Mouse (Mus musculus): ENCODE data around the gene Ddx23. TPM values are rescaled to one million over a fixed set of nuclear protein-coding genes. Genes with fewer than 3 reads are reported as not detected.

The Ddx23 gene
- polyA plus RNA-seq, 1 experiment from 2014 or later: 10.2 TPM

- H3K27ac ChIP-seq (replicated peaks): no peak overlapping the region
- H3K4me1 ChIP-seq (replicated peaks): no peaks in the 10 kb centered on the region
- H3K36me3 ChIP-seq (replicated peaks): peaks cover 67% of the 10 kb centered on the region
- WGBS (ENCODE audit: insufficient replicate concordance): 82% methylated on average over 24 of the region's 24 CpGs
- no peak overlapping the region for H3K4me3 ChIP-seq (replicated peaks)
- no peak for ATAC-seq (ENCODE audit: insufficient read depth)
- no peak overlapping the region for H3K9ac ChIP-seq
- H3K4me2 ChIP-seq: no peak overlapping the region
- H3K27me3 ChIP-seq: peaks cover 8% of the 10 kb centered on the region
- no peaks in the 10 kb centered on the region for H3K9me3 ChIP-seq (replicated peaks)
These were observed 17.4 kb downstream of the Ddx23 start for GRCm38 (mm10) chr15:98645057-98646026.

- Histone ChIP-seq H3K36me3 (replicated peaks) (peaks cover 58% of the 10 kb centered on the region), H3K27me3 (peaks cover 17% of the 10 kb centered on the region), H3K4me3 (replicated peaks) (no peak overlapping the region), H3K27ac (replicated peaks) (no peak overlapping the region), H3K4me2 (no peak overlapping the region), H3K9me3 (replicated peaks) (no peaks in the 10 kb centered on the region), H3K4me1 (replicated peaks) (no peaks in the 10 kb centered on the region), H3K9ac (no peak overlapping the region)
- 85% methylated on average over 12 of the region's 12 CpGs for WGBS (ENCODE audit: insufficient replicate concordance)
- ATAC-seq (ENCODE audit: insufficient read depth): no peak
These were observed 18.3 kb downstream of the Ddx23 start for GRCm38 (mm10) chr15:98644406-98644805.

GRCm38 (mm10) chr15:98640157-98640556 is 22.5 kb downstream of the Ddx23 start:
- Histone ChIP-seq H3K9me3 (replicated peaks) (no peaks in the 10 kb centered on the region), H3K27ac (replicated peaks) (no peak overlapping the region), H3K36me3 (replicated peaks) (peaks cover 15% of the 10 kb centered on the region), H3K4me2 (no peak overlapping the region), H3K9ac (no peak overlapping the region), H3K4me3 (replicated peaks) (no peak overlapping the region), H3K4me1 (replicated peaks) (peaks cover 3% of the 10 kb centered on the region), H3K27me3 (peaks cover 58% of the 10 kb centered on the region)
- ATAC-seq (ENCODE audit: insufficient read depth): no peak
- WGBS (ENCODE audit: insufficient replicate concordance): 25% methylated on average over 8 of the region's 8 CpGs

DNA sequence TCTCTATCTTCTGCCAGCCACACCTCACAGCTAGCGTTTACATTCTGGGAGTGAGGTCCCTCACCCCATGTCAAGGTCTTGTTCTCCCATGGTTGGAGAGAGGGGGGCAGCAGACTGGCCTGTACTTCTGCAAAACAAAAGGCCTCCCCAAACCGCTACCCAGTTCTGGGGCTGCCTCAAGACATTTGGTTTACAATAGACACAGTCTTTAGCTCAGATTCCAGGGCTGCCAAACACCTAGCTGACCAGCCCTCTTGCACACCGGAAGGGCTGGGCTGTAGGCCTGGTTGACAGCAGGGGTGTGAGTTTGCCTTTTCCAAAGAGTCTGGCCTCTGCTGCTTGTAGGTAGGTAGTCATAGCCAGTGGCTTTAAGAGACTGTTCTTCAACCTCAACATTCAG is 25.5 kb downstream of the Ddx23 start:
- WGBS (ENCODE audit: insufficient replicate concordance): 41% methylated on average over 3 of the region's 3 CpGs
- Histone ChIP-seq H3K27ac (replicated peaks) (no peak overlapping the region), H3K9me3 (replicated peaks) (no peaks in the 10 kb centered on the region), H3K36me3 (replicated peaks) (no peaks in the 10 kb centered on the region), H3K27me3 (peaks cover 88% of the 10 kb centered on the region), H3K4me2 (no peak overlapping the region), H3K9ac (no peak overlapping the region), H3K4me1 (replicated peaks) (peaks cover 18% of the 10 kb centered on the region), H3K4me3 (replicated peaks) (no peak overlapping the region)
- no peak for ATAC-seq (ENCODE audit: insufficient read depth)

- peaks cover 94% of the 10 kb centered on the region for H3K27me3 ChIP-seq
- H3K4me3 ChIP-seq (replicated peaks): no peak overlapping the region
- H3K4me1 ChIP-seq (replicated peaks): peaks cover 25% of the 10 kb centered on the region
- ATAC-seq (ENCODE audit: insufficient read depth): no peak
- H3K27ac ChIP-seq (replicated peaks): no peak overlapping the region
- no peaks in the 10 kb centered on the region for H3K9me3 ChIP-seq (replicated peaks)
- no peaks in the 10 kb centered on the region for H3K36me3 ChIP-seq (replicated peaks)
- no peak overlapping the region for H3K9ac ChIP-seq
- 40% methylated on average over 5 of the region's 5 CpGs for WGBS (ENCODE audit: insufficient replicate concordance)
- no peak overlapping the region for H3K4me2 ChIP-seq
These were observed 26.2 kb downstream of the Ddx23 start for GRCm38 (mm10) chr15:98636517-98636916.

DNA sequence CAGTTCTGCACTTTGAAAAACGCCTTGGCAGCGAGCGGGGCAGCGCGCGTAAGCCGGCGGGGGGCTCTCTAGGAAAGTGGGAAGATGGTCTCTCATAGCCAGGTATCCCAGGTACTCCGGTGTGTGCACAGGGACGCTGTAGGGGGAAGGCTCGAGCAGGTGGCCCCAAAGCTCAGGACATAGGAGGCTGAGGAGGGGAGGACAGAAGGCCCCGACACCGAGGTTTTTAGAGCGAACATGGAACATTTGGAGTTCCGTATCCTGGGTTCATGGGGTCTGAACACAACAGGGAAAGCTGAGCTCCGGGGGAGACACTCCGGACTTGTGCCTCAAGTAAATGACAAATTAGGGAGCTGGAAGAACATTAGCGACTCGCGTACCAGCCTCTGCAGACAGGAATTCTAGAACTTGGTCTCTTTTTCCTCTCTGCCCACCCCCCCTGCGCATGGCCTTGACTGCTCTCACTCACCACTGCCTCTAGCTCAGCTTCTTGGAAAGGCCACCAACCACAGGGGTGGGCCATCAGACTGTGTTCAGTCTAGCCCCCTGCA is 27.3 kb downstream of the Ddx23 start:
- Histone ChIP-seq H3K36me3 (replicated peaks) (no peaks in the 10 kb centered on the region), H3K9me3 (replicated peaks) (no peaks in the 10 kb centered on the region), H3K27ac (replicated peaks) (no peak overlapping the region), H3K4me1 (replicated peaks) (peaks cover 26% of the 10 kb centered on the region), H3K4me3 (replicated peaks) (peak overlapping the region; percentile 61), H3K9ac (no peak overlapping the region), H3K4me2 (peak overlapping the region; percentile 87), H3K27me3 (peaks cover 98% of the 10 kb centered on the region)
- ATAC-seq (ENCODE audit: insufficient read depth): no peak
- WGBS (ENCODE audit: insufficient replicate concordance): 4% methylated on average over 21 of the region's 21 CpGs

- H3K27me3 ChIP-seq: peaks cover 98% of the 10 kb centered on the region
- ATAC-seq (ENCODE audit: insufficient read depth): no peak
- no peaks in the 10 kb centered on the region for H3K36me3 ChIP-seq (replicated peaks)
- H3K4me2 ChIP-seq: peak overlapping the region; percentile 87
- peak overlapping the region; percentile 61 for H3K4me3 ChIP-seq (replicated peaks)
- H3K4me1 ChIP-seq (replicated peaks): peaks cover 26% of the 10 kb centered on the region
- H3K9ac ChIP-seq: no peak overlapping the region
- no peak overlapping the region for H3K27ac ChIP-seq (replicated peaks)
- H3K9me3 ChIP-seq (replicated peaks): no peaks in the 10 kb centered on the region
- 1% methylated on average over 59 of the region's 65 CpGs for WGBS (ENCODE audit: insufficient replicate concordance)
These were observed 28.1 kb downstream of the Ddx23 start for GRCm38 (mm10) chr15:98634541-98635081.

DNA sequence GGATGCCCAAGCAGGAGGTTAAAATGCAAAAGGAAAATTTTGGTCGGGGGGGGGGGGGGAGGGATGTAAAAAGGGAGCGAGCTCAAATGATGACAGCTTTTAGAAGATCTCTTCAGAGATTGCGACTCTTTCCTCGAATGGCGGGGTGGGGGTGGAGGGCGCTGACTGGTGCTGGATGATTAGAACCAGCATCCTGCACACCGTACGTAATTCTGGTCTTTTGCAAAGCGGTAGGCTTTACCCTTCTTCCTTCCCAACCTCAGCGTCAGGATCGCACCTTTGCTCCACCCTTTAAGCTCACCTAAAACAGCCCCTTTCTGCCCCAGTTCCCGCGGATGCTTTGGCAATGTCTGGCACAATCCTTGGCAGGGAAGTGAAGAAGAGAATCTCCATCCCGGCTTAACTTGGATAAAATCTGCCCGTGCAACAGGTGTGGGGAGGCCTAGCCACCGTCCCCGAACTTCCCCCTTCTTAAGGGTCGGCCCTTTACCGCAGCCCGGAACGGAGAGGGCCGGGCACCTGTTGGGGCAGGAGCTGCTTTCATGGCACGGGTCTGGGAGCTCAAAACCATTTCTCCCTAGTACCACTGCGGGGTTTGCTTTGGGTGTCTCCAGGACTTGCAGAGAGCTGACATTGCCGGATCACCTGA is 28.7 kb downstream of the Ddx23 start:
- 1% methylated on average over 25 of the region's 25 CpGs for WGBS (ENCODE audit: insufficient replicate concordance)
- H3K4me1 ChIP-seq (replicated peaks): peaks cover 29% of the 10 kb centered on the region
- H3K4me2 ChIP-seq: peak overlapping the region; percentile 87
- no peak for ATAC-seq (ENCODE audit: insufficient read depth)
- no peak overlapping the region for H3K27ac ChIP-seq (replicated peaks)
- peak overlapping the region; percentile 61 for H3K4me3 ChIP-seq (replicated peaks)
- no peak overlapping the region for H3K9ac ChIP-seq
- no peaks in the 10 kb centered on the region for H3K36me3 ChIP-seq (replicated peaks)
- H3K27me3 ChIP-seq: peaks cover 98% of the 10 kb centered on the region
- H3K9me3 ChIP-seq (replicated peaks): no peaks in the 10 kb centered on the region

GRCm38 (mm10) chr15:98632921-98633320 is 29.8 kb downstream of the Ddx23 start:
- Histone ChIP-seq H3K4me2 (no peak overlapping the region), H3K36me3 (replicated peaks) (no peaks in the 10 kb centered on the region), H3K4me1 (replicated peaks) (peaks cover 35% of the 10 kb centered on the region), H3K4me3 (replicated peaks) (no peak overlapping the region), H3K9me3 (replicated peaks) (no peaks in the 10 kb centered on the region), H3K27ac (replicated peaks) (no peak overlapping the region), H3K27me3 (peaks cover 100% of the 10 kb centered on the region), H3K9ac (no peak overlapping the region)
- WGBS (ENCODE audit: insufficient replicate concordance): 2% methylated on average over 4 of the region's 4 CpGs
- no peak for ATAC-seq (ENCODE audit: insufficient read depth)

DNA sequence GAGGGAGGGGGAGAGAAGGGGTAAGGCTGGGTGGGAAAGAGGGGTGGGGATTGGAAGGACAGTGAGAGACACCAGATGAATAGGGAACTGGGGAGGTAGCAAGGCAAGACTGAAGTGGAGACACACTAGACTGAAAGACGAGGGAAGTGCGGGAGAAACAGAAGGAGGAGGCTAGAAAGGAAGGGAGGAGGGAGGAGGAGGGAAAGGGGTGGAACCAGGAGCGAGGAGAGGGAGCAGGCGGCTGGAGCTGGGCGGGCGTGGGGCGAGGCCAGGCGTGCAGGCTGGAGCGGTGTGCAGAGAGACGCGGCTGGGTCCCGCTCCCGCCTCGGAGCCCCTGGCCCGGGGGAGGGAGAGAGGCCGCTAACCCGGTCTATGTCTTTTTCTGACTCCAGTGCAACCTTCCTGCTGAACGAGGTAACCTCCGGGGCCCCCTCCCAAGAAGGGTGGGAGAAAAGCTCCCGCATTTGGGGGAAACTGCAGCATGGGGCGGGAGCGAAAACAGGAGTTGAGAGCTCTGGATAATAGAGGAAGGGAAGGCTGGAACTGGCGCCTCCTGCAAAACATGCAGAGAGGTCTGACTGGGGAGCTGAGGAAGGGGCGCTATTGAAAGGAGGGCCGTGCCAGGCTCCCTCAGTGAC is 30.5 kb downstream of the Ddx23 start:
- H3K36me3 ChIP-seq (replicated peaks): no peaks in the 10 kb centered on the region
- no peak for ATAC-seq (ENCODE audit: insufficient read depth)
- 2% methylated on average over 25 of the region's 25 CpGs for WGBS (ENCODE audit: insufficient replicate concordance)
- peak overlapping the region; percentile 41 for H3K4me2 ChIP-seq
- peaks cover 35% of the 10 kb centered on the region for H3K4me1 ChIP-seq (replicated peaks)
- no peaks in the 10 kb centered on the region for H3K9me3 ChIP-seq (replicated peaks)
- H3K9ac ChIP-seq: no peak overlapping the region
- H3K27me3 ChIP-seq: peaks cover 100% of the 10 kb centered on the region
- no peak overlapping the region for H3K27ac ChIP-seq (replicated peaks)
- 0 out of 2 replicates have a peak overlapping the region, but pooled peaks have one; percentile 15 for H3K4me3 ChIP-seq (replicated peaks)

Data from liver, embryonic 15.5 days (tissue).